Mouse (Mus musculus): Measurements from ENCODE around the gene Oxct2a. TPM values are rescaled to one million over a fixed set of nuclear protein-coding genes. Genes with fewer than 3 reads are reported as not detected.
A peak's percentile ranks its signal among the peaks of the same experiment; 100 is the strongest.
"Not testable (repeated sequence)": the region's sequence is repeated elsewhere in the genome, so short reads cannot be mapped to it uniquely, and the experiment has no call there.

Gene Oxct2a
- total RNA-seq (2015) (not detected in 2 replicates), total RNA-seq (2017) (not detected in 2 replicates)

DNA sequence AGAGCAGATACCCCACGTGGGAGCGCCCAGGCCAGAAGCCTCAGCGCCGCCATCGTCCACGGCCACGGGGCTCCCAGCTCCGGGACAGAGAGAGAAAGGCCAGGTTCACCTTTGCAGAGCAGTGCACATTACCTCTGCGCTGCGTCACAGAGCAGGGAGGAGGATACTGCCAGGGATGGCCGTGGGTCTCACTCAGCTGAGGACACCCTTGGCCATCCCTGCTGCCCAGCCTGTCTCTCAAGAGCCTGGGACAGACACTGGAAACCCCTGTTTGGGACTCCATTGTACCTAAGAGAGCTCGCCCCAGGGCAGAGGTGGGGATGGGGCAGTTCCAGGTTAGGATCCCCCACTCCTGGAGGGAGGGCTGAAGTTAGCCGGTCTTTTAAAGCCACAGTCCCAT lies at the start of gene Oxct2a:
Gene Oxct2a, minus strand, starts transcription at position 101 of the 400 bp plus-strand sequence.
- 0 out of 2 replicates have a peak, but pooled peaks have one; percentile 7 for ATAC-seq (replicated peaks; ENCODE audit: poor library complexity)

DNA sequence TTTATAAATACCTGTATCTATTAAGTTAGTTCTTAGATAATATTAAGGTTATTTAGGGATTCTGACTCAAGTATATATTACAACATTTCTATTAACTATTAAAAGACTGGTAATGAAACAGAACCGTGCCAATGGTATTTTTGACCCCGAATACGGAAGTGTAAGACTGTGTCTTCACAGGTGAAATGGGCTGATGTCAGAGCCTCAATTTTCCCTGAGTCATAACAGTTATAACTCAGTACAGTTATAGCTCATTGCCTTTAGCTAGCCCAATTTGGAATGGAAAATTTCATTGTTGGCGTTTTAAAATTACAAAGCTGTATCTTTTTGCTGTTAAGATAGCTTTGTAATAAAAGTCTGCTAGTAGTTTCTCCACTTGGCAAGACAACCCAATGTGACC lies 40.1 kb upstream of the Oxct2a start:
- ATAC-seq (replicated peaks; ENCODE audit: poor library complexity): no peak

GRCm38 (mm10) chr4:123360771-123361170 lies 37.3 kb upstream of the Oxct2a start:
- no peak for ATAC-seq (replicated peaks; ENCODE audit: poor library complexity)

DNA sequence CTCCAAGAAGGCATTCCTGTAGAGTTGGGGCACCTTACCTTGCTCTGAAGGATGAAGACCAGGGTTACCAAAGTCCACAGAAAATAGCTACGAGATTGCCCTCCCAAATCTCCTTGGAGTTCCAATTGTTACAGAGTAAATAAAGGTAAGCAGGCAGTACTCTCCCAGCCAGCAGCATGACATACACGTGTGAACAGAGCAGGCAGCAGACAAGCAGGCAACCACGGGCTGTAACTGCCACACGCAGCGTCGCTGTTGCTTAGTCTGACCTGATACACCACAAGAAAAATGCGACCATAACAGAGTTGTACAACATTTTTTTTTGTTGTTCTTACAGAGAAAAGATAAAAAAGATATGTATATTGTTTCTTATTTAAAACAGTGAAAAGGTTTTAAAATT lies 35.2 kb upstream of the Oxct2a start:
- ATAC-seq (replicated peaks; ENCODE audit: poor library complexity): no peak

- no peak for ATAC-seq (replicated peaks; ENCODE audit: poor library complexity)
Measured at GRCm38 (mm10) chr4:123355941-123356340, 32.5 kb upstream of the Oxct2a start.

GRCm38 (mm10) chr4:123353271-123353877 lies 29.9 kb upstream of the Oxct2a start:
- ATAC-seq (replicated peaks; ENCODE audit: poor library complexity): peak; percentile 64

DNA sequence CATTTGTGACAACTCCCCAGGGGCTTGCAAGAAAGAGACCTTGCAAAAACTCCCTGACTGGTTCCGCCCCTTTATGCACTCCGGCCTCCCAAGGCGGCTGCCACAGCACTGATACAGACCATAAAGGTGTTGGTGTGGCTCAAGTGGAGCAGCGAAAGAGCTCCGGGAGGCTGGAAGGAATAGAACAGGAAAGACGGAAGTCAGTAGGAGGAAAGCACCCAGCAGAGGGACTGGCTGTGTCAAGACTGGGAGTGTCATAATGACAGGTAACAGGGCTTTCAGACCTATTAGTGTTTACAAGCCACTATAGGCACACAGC lies 20.0 kb upstream of the Oxct2a start:
- ATAC-seq (replicated peaks; ENCODE audit: poor library complexity): peak; percentile 15

DNA sequence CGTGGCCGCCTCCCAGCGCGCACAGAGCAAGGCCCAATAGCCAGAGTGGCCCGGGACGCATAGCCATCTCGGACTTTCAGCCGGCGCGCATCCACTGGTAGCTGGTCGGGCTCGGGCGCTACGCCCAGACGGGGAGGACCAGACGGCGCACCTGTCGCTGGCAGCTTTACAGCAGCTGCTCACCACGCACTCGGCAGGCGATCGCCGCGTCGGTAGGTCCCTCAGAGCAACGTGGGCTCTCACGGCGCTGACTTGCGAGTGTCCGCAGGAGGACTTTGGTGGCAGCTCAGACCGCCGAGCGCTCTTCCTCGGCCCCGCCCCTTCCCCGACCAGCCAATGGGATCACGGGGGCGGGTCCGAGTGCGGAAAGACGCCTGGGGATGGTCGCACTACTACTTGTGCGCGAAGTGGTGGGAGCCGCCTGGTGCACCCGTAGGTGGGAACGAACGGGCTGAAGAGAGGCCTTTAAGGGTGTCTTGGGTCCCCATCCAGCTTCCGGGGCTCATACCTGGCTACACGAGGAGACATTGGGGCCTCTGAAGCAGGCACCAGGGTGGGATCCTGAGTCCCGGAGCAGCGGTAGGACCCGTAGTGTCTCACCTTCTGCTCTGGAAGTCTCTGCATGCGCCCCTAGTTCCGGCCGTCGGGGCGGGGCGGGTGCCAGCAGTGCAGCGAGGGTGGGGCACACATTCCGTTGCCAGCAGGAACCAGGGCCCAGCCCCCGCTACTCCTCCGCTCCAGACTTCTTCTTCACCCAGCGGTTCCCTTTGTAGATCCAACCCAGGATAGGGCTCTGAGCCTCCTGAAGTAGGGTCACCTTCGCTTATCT lies 19.4 kb upstream of the Oxct2a start, which contains the start of gene Bmp8a:
Gene Bmp8a, minus strand, starts transcription at position 611 of the 829 bp plus-strand sequence.
- ATAC-seq (replicated peaks; ENCODE audit: poor library complexity): peak; percentile 82

GRCm38 (mm10) chr4:123342091-123342641 lies 18.7 kb upstream of the Oxct2a start:
- ATAC-seq (replicated peaks; ENCODE audit: poor library complexity): no peak

- no peak for ATAC-seq (replicated peaks; ENCODE audit: poor library complexity)
Measured at GRCm38 (mm10) chr4:123340232-123340631, 16.8 kb upstream of the Oxct2a start.

DNA sequence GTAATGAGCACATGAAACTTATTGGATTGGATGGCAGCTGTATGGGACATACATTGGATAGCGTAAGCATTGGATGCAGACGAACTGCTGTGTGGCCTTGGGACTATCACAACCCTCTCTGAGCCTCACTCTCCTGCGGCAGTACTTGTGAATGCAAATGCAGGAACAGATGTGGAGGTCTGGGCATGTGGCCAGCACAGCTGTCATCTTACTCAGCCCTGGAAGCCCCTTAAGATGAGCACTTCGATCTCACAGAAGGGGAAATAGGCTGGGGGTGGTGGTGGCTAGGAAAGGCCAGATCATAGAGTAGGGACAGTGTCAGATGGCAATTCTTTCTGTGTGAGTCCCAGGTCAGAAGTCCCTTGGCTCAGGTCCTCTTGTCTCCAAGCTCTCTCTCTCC lies 14.3 kb upstream of the Oxct2a start:
- no peak for ATAC-seq (replicated peaks; ENCODE audit: poor library complexity)

- peak; percentile 43; the same call in 1 of the 2 replicates for ATAC-seq (replicated peaks; ENCODE audit: poor library complexity)
Measured at GRCm38 (mm10) chr4:123335796-123336585, 12.6 kb upstream of the Oxct2a start.

- not testable (repeated sequence) for ATAC-seq (replicated peaks; ENCODE audit: poor library complexity)
Measured at GRCm38 (mm10) chr4:123335244-123335643, 11.8 kb upstream of the Oxct2a start.

- ATAC-seq (replicated peaks; ENCODE audit: poor library complexity): no peak
Measured at GRCm38 (mm10) chr4:123334177-123334576, 10.7 kb upstream of the Oxct2a start.

DNA sequence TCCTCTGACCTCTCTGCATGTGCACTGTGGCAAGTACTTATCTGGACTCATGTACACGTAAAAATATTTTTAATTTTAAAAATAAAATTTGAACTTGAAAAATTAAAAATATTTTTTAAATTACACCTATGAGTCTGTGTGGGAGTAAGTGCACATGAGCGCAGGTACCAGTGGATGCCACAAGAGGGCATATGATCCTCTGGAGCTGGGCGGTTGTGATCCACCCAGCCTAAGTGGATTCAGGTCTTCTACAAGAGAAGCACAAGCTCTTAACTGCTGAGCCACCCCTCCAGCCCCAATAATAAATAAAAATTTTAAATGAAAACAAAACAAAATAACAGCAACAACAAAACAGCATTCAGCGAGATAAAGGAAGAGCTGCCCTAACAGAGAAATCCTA lies 9.7 kb upstream of the Oxct2a start:
- no peak for ATAC-seq (replicated peaks; ENCODE audit: poor library complexity)

DNA sequence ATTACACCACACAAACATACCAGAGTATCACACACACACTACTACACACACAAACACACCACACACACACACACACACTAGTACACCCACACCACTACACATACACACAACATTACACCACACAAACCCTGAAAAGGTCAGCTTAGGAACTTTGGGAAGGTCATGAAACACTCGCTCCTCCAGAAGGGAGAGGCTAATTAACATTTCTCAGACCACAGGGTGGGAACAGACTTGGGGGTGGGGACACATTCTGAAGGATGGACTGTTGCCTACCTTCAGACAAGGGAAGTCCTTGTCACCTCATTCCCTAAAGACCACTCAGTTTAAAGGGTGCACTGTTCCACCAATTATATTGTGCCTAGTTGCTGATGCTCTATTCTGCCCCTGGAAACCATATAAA lies 8.5 kb upstream of the Oxct2a start:
- ATAC-seq (replicated peaks; ENCODE audit: poor library complexity): not testable (repeated sequence)

DNA sequence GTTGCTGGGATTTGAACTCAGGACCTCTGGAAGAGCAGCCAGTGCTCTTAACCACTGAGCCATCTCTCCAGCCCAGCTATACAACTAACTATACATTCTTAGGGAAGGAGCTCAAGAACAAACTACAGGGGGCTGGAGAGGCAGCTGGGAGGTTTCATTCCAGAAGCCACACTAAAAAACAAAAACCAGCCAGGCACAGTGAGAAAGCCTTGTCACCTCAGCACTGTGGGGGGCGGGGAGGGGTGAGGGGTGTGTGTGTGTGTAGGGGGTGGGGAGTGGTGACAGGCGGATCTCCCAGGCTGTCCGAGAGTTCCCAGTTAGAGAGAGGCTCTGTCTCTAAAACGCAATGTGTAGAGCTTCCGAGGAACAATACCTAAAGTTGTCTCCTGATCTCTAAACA lies 7.9 kb upstream of the Oxct2a start:
- ATAC-seq (replicated peaks; ENCODE audit: poor library complexity): no peak

DNA sequence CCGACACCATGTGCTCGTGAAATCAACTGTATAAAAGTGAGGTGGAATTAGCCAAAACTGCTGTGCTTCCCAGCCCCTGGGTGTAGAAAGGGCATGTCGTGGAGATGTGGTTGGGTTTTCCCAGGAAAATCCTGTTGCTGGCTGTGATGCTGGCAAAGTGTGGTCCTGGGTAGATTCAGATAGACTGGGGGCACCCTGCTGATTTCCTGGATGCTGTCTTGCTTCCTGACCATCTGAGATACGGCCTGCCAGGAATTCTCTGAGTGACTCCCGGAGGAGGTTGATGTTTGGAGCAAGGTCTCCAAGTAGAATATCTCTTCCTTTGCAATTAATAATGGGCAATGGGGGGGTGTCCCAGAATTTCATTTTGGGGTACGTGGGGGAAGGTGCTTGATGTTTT lies 5.5 kb upstream of the Oxct2a start:
- no peak for ATAC-seq (replicated peaks; ENCODE audit: poor library complexity)

- ATAC-seq (replicated peaks; ENCODE audit: poor library complexity): no peak
Measured at GRCm38 (mm10) chr4:123327630-123328029, 4.2 kb upstream of the Oxct2a start.

- no peak for ATAC-seq (replicated peaks; ENCODE audit: poor library complexity)
Measured at GRCm38 (mm10) chr4:123326087-123326486, 2.7 kb upstream of the Oxct2a start.

DNA sequence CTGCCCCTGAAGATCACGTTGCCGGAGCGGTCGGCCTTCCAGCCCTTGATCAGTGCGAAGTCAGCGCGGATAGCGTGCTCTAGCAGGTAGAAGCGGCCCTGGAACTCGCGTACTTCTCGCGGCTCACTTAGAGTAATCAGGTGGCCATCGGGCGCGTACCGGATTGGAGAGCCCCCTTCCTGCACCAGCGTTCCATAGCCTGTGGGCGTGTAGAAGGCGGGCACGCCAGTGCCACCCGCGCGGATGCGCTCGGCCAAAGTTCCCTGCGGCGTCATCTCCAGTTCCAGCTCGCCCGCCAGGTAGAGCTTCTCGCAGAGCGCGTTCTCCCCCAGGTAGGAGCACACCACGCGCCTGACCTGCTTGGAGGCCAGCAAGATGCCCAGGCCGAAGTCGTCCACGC lies 524 bp downstream of the Oxct2a start:
- ATAC-seq (replicated peaks; ENCODE audit: poor library complexity): peak; percentile 38

All from megakaryocyte progenitor cell, adult 5-6 weeks (primary cell).